Mouse (Mus musculus): ENCODE measurements around the gene Fmnl1. TPM values are rescaled to one million over a fixed set of nuclear protein-coding genes. Genes with fewer than 3 reads are reported as not detected.
"Not testable (repeated sequence)": the region's sequence is repeated elsewhere in the genome, so short reads cannot be mapped to it uniquely, and the experiment has no call there.

Fmnl1 gene
- total RNA-seq, 1 experiment from 2014 or later = 62.4 TPM

GRCm38 (mm10) chr11:103201664-103202063 lies 30.8 kb downstream of the Fmnl1 start:
- peak; percentile 54 to 56; a peak in 3 of 4 replicates for ATAC-seq (replicated peaks in 1 of 2; ENCODE audit: insufficient read depth in 1 of 2, low FRiP score in 2 of 2, low TSS enrichment in 1 of 2, low read depth in 1 of 2, poor library complexity in 2 of 2, severe bottlenecking in 2 of 2)

DNA sequence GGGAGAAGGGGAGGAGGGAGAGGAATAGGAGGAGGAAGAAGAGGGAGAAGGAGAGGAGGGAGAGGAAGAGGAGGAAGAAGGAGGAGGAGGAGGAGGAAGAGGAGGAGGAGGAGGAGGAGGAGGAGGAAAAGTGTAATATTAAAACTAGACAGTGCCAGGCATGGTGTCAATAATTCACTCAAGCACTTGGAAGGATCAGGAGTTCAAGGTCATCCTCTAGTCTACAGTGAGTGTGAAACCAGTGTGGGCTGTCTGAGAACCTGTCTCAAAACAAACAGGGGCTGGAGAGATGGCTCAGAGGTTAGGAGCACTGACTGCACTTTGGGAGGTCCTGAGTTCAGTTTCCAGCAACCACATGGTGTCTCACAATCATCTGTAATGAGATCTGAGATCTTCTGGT lies 31.5 kb downstream of the Fmnl1 start:
- no peak for ATAC-seq (replicated peaks in 1 of 2; ENCODE audit: insufficient read depth in 1 of 2, low FRiP score in 2 of 2, low TSS enrichment in 1 of 2, low read depth in 1 of 2, poor library complexity in 2 of 2, severe bottlenecking in 2 of 2)

- no peak for ATAC-seq (replicated peaks in 1 of 2; ENCODE audit: insufficient read depth in 1 of 2, low FRiP score in 2 of 2, low TSS enrichment in 1 of 2, low read depth in 1 of 2, poor library complexity in 2 of 2, severe bottlenecking in 2 of 2)
Measured at GRCm38 (mm10) chr11:103206203-103206602, 35.3 kb downstream of the Fmnl1 start.

DNA sequence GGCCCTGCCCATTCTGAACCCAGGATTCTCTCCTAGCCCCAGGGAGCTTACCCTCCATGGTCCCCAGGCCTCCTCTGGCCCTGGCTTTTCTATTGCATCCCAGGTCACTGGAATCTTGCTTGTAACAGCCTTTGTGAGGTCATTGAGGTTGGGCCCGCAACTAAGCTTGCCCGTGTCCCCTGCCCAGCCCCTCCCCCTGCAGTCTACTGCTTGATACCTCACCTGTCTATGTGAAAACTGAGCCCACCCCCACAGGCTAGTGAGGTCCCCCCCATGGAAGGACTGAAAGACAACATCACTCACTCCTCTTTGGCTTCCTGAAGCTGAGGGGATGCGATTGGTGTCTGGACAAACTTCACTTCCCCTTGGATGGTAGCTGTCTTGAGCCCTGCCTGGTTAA lies 37.6 kb downstream of the Fmnl1 start, which contains the start of gene 1700023F06Rik:
1700023F06Rik (minus strand) TSS at position 101 of the 400 bp plus-strand sequence.
- ATAC-seq (replicated peaks in 1 of 2; ENCODE audit: insufficient read depth in 1 of 2, low FRiP score in 2 of 2, low TSS enrichment in 1 of 2, low read depth in 1 of 2, poor library complexity in 2 of 2, severe bottlenecking in 2 of 2) = no peak

- no peak for ATAC-seq (replicated peaks in 1 of 2; ENCODE audit: insufficient read depth in 1 of 2, low FRiP score in 2 of 2, low TSS enrichment in 1 of 2, low read depth in 1 of 2, poor library complexity in 2 of 2, severe bottlenecking in 2 of 2)
Measured at GRCm38 (mm10) chr11:103210291-103210690, 39.4 kb downstream of the Fmnl1 start.

DNA sequence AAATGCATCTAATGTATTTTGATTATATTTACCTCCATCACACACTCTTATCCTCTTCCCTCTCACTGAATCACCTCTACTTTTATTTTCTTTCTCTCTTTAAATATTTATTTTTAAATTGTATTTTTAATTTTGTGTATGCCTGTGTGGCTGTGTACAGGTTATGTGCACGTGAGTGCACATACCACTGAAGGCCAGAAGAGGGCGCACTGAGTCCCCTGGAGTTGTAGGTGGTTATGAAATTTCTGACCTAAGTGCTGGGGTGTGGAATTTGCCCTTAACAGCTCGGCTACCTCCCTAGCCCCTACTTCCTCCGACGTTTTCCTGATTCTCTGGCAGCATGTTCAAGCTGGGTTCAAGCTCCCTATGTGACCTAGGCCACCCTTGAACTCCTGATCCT lies 42.8 kb downstream of the Fmnl1 start:
- no peak for ATAC-seq (replicated peaks in 1 of 2; ENCODE audit: insufficient read depth in 1 of 2, low FRiP score in 2 of 2, low TSS enrichment in 1 of 2, low read depth in 1 of 2, poor library complexity in 2 of 2, severe bottlenecking in 2 of 2)

GRCm38 (mm10) chr11:103215355-103215754 lies 44.4 kb downstream of the Fmnl1 start:
- ATAC-seq (replicated peaks in 1 of 2; ENCODE audit: insufficient read depth in 1 of 2, low FRiP score in 2 of 2, low TSS enrichment in 1 of 2, low read depth in 1 of 2, poor library complexity in 2 of 2, severe bottlenecking in 2 of 2) = no peak

GRCm38 (mm10) chr11:103217790-103218516 lies 47.0 kb downstream of the Fmnl1 start, which contains the start of gene Spata32:
Gene Spata32, minus strand, starts transcription at chr11:103218432.
- ATAC-seq (replicated peaks in 1 of 2; ENCODE audit: insufficient read depth in 1 of 2, low FRiP score in 2 of 2, low TSS enrichment in 1 of 2, low read depth in 1 of 2, poor library complexity in 2 of 2, severe bottlenecking in 2 of 2) = peak; percentile 77 to 84

- ATAC-seq (replicated peaks in 1 of 2; ENCODE audit: insufficient read depth in 1 of 2, low FRiP score in 2 of 2, low TSS enrichment in 1 of 2, low read depth in 1 of 2, poor library complexity in 2 of 2, severe bottlenecking in 2 of 2) = no peak
Measured at GRCm38 (mm10) chr11:103218517-103218901, 47.6 kb downstream of the Fmnl1 start.

- no peak for ATAC-seq (replicated peaks in 1 of 2; ENCODE audit: insufficient read depth in 1 of 2, low FRiP score in 2 of 2, low TSS enrichment in 1 of 2, low read depth in 1 of 2, poor library complexity in 2 of 2, severe bottlenecking in 2 of 2)
Measured at GRCm38 (mm10) chr11:103219259-103219658, 48.4 kb downstream of the Fmnl1 start.

GRCm38 (mm10) chr11:103219995-103220394 lies 49.1 kb downstream of the Fmnl1 start:
- no peak for ATAC-seq (replicated peaks in 1 of 2; ENCODE audit: insufficient read depth in 1 of 2, low FRiP score in 2 of 2, low TSS enrichment in 1 of 2, low read depth in 1 of 2, poor library complexity in 2 of 2, severe bottlenecking in 2 of 2)

- ATAC-seq (replicated peaks in 1 of 2; ENCODE audit: insufficient read depth in 1 of 2, low FRiP score in 2 of 2, low TSS enrichment in 1 of 2, low read depth in 1 of 2, poor library complexity in 2 of 2, severe bottlenecking in 2 of 2) = no peak
Measured at GRCm38 (mm10) chr11:103221437-103221836, 50.5 kb downstream of the Fmnl1 start.

- not testable (repeated sequence) for ATAC-seq (replicated peaks in 1 of 2; ENCODE audit: insufficient read depth in 1 of 2, low FRiP score in 2 of 2, low TSS enrichment in 1 of 2, low read depth in 1 of 2, poor library complexity in 2 of 2, severe bottlenecking in 2 of 2)
Measured at GRCm38 (mm10) chr11:103222718-103223117, 51.8 kb downstream of the Fmnl1 start.

- ATAC-seq (replicated peaks in 1 of 2; ENCODE audit: insufficient read depth in 1 of 2, low FRiP score in 2 of 2, low TSS enrichment in 1 of 2, low read depth in 1 of 2, poor library complexity in 2 of 2, severe bottlenecking in 2 of 2) = no peak
Measured at GRCm38 (mm10) chr11:103223444-103223843, 52.5 kb downstream of the Fmnl1 start.

GRCm38 (mm10) chr11:103223951-103224456 lies 53.1 kb downstream of the Fmnl1 start:
- no peak for ATAC-seq (replicated peaks in 1 of 2; ENCODE audit: insufficient read depth in 1 of 2, low FRiP score in 2 of 2, low TSS enrichment in 1 of 2, low read depth in 1 of 2, poor library complexity in 2 of 2, severe bottlenecking in 2 of 2)

GRCm38 (mm10) chr11:103229608-103230007 lies 58.7 kb downstream of the Fmnl1 start:
- ATAC-seq (replicated peaks in 1 of 2; ENCODE audit: insufficient read depth in 1 of 2, low FRiP score in 2 of 2, low TSS enrichment in 1 of 2, low read depth in 1 of 2, poor library complexity in 2 of 2, severe bottlenecking in 2 of 2) = no peak

DNA sequence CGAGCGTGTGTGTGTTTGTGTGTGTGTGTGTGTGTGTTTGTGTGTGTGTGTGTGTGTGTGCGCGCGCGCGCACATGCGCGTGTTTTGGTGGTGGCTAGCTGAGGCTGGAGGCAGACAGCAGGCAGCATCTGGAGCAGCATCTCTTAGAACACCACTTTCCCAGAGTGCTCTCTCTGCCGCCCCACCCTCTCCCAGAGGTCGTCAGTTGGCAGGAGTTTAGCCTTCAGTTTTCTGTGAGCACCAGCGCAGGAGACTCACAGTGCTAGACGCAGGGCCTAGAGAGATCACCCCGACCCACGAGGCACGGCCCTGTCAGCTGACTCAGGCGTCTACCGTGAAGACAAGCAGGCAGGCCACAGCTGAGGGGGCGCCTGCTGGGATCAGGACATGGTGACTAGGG lies 59.7 kb downstream of the Fmnl1 start:
- ATAC-seq (replicated peaks in 1 of 2; ENCODE audit: insufficient read depth in 1 of 2, low FRiP score in 2 of 2, low TSS enrichment in 1 of 2, low read depth in 1 of 2, poor library complexity in 2 of 2, severe bottlenecking in 2 of 2) = no peak

DNA sequence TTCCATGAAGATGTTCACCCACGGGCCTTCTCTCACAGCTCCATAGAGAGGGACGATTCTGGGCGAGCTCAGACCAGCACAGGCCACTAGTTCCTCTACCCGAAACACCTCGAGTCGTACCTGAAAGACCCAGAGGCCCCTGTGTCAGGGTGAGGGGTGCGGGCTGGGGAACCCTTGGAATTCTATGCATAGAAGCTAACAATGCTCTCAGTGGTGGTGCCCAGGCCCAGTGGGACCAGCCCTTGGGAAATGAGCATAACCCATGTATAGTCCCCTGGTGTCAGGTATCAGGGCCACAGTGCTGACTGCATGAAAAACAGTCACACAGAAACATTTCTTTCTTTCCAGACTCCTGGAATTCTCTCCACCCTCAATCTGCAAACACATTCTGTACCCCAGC lies 60.5 kb downstream of the Fmnl1 start:
- ATAC-seq (replicated peaks in 1 of 2; ENCODE audit: insufficient read depth in 1 of 2, low FRiP score in 2 of 2, low TSS enrichment in 1 of 2, low read depth in 1 of 2, poor library complexity in 2 of 2, severe bottlenecking in 2 of 2) = no peak

- ATAC-seq (replicated peaks in 1 of 2; ENCODE audit: insufficient read depth in 1 of 2, low FRiP score in 2 of 2, low TSS enrichment in 1 of 2, low read depth in 1 of 2, poor library complexity in 2 of 2, severe bottlenecking in 2 of 2) = peak; percentile 68 to 70; a peak in 3 of 4 replicates
Measured at GRCm38 (mm10) chr11:103232966-103233365, 62.1 kb downstream of the Fmnl1 start.

Data from hematopoietic stem cell, adult 5-6 weeks (primary cell).